Mouse (Mus musculus) activated CD4-positive, CD25-positive, alpha-beta regulatory T cell, adult 4 months (primary cell): ENCODE results near the gene Zhx3. TPM values are rescaled to one million over a fixed set of nuclear protein-coding genes. Genes with fewer than 3 reads are reported as not detected.
A peak's percentile ranks its signal among the peaks of the same experiment; 100 is the strongest.

Experiments used
- ATAC-seq: one replicate; pipeline ENCODE4 v1.8.0; 2017
- polyA plus RNA-seq, 2 experiments: library from polyadenylated mRNA; unstranded; fragments of 100-300 nt; shearing (Covaris generic); gene quantifications; one replicate each; pipeline ENCODE4 v1.2.1; 2017

Zhx3 gene
- polyA plus RNA-seq = 1 to 10 TPM; 6.4 to 7.4 TPM

DNA sequence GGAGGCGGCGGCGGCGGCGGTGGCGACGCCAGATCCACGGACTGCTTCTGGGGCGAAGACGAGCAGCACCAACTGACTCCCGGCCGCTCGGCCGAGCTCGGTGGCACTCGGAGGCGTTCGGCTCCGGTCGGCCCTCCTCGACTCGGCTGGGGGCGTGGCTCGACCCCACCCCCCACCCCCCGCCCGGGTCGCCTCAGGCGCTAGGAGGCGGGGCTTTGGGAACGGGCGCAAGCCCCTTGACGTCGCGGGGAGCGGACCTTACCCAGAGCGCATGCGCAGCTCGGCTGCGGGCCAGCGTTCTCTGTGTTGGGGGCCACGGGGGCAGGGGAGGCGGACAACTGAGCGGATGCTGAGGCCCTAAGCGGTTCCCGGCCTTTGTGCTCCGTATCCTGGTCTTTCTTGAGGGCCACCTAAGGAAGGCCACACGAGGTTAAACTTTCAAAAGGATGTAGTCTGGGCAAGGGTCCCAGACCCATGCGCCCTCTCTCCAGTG, at the start of gene Zhx3:
TSS of gene Zhx3 (minus strand) at position 109 of the 493 bp plus-strand sequence.
- ATAC-seq = peak; percentile 85

DNA sequence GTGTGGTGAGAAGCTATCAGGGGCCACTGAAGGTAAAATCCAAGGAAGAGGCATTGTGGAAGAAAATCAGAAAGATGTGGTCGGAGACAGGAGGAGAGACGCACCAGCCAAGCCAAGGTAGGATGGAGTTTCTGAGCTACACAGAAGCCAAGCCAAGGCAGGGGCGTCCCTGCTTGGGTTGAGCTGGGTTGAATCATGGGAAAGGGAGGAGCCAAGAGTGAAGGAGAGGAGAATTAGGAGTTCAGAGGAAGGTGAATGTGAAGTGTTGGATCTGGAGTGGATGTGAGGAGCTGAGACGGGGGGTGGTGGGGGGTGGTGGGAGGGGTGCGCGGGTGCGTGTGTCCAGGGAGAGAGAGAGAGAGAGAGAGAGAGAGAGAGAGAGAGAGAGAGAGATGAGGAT, 48.5 kb upstream of the Zhx3 start:
- no peak for ATAC-seq

DNA sequence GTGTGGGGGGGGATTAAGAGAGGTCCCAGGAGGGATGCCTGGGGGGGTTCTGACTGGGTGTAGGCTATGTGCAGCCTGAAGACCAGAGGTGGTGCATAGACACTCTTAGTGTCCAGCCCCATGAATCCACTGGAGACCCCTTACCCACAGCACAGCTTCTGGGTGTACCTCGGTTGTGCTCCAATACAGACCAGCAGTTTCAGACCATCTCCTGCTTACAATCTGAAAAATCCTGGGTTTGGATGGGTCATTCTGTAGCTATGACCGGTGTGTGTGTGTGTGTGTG, 46.1 kb upstream of the Zhx3 start:
- ATAC-seq = no peak

DNA sequence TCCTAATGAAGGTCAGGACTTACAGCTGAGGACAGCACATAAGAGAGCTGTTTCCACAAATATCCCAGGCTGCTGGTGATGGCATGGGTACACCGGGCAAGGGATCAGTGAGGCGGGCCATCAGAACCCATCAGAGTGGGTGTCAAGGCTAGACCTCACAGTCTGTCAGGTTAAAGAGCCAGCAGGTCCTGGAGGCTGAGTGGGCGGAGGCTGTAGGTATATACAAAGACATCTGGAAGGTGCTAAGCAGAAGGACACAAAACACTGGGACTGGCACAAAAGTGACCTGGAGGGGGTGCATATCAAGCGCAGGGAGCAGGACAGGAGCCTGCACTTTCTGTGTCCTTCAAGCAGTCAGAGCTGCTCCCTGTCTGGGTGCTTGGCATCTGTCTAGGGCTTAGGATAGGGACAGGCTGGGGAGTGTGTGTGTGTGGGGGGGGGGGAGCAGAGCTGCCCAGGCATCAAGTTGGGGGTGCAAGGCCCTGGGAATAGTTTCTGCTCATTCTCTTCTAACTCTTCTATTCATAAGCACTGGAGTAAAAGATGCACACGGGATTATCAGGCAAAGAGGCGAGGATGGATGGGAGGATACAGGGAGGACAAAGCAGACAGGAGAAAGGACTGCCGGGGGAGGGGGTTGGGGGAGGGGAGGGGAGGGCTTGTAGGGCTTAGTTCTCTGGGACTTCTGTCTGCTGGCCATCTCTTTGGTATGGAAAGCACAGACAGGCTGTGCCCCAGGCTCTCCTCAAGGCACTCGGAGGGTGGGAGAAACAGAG, 45.5 kb upstream of the Zhx3 start:
- ATAC-seq = no peak

DNA sequence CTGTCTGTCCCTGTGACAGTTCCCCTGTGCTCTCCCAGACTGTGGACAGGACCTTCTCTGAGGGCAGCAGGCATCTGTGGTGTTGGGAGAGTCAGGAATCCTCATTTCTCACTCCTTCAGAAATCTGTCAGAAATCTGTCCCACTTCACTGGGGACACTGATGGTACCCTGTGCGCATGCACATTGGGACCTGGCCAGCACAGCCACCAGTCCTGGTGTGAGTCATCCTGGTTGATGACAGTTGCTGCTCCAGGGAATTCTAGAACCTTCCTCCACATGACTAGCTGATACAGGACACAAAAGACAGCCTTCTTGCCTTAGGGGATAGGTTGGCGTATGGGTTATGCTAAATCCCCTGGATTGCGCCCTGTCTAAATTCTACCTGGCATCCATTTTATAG, 44.5 kb upstream of the Zhx3 start:
- no peak for ATAC-seq

DNA sequence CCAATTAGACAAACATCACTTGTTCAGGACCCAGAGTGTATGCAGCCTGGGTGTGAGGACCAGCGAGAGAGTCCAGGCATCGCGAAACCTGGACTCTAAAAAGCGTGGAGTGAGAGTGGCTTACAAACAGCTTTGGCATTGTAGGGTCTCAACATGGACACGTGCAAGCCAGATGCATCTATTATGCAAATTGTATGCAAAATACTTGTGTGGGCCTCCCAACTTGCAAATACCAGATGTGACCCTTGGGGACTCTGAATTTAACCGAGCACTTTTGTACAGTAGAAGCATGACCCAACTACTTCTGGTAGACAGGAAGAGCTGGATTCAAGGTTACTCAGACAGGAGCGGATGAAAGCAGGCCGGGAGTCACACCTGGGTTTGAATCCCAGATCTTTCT, 43.9 kb upstream of the Zhx3 start:
- no peak for ATAC-seq

DNA sequence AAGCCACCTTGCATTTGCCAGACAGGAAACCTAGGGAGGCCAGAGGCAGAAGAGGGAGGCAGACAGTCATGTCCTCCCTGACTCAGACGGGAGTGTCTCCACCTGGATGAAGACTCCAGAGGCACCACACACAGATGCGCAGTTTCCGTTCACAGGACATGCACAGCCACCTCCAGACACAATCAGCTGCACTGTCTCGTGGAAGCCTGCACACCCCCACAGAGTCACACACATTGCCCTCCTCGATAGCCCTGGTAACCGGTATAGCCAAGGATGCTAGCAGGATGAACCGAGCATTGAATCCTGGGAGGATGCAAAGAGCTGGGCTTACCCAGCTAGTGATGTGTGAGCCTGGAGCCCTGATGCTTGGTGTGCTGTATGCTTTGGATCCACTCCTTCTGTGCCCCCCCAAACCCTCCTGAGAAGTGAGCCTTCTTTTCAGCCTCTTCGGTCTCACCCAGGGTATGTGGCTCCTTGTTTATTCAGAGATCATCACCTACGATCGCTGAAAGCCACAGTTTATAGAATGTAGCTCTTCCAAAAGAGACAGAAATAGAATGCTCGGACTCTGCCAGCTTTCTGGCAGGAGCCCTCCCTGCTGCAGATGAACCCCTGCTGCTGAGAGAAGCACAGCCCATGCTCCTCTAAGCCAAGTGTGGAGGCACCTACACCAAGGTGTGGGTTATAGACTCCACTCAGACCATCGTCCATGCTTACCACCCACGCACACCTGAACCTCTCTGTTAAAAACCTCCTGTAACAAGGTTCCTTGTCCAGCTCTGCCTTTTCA, 43.2 kb upstream of the Zhx3 start:
- no peak for ATAC-seq

DNA sequence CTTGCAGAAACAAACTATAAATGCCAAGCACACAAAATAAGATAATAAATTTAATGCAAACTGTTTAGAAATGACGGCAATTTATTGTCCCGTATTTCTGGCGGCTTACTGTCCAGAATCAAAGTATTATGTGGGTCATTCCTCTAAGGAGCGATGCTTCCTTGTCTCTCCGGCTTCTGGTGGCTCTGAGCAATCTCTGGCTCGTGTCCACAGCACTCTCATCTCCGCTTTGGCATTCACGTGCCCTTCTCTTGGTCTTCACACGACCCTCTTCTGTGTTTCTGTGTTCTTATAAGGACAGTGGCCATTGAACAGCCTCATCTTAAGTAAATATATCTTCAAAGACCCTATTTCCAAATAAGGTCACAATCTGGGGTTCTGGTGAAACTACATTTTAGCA, 41.9 kb upstream of the Zhx3 start:
- no peak for ATAC-seq

DNA sequence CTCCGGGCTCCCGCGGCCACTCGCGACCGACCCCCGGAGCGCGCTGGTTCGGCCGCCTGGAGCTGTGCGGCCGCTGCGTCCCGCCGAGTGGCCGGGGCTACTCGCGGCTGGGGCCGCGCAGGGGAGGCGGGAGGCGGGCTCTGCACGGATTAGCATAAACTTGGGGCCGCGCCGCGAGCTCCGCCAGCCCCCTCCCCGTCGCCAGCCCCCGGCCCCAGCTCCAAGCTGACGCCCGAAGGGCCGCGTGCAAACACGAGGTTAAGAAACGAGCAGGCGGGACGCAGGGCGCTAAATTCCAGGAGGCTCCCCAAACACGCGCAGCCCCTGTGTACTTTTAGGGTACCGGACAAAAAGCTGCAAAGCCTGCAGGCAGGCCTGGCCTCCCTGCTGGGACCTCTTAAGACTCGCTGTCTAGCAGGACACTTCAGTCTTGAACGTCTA, 39.5 kb upstream of the Zhx3 start, which contains the start of gene Emilin3:
TSS of gene Emilin3 (minus strand) at position 98 of the 441 bp plus-strand sequence.
- no peak for ATAC-seq

DNA sequence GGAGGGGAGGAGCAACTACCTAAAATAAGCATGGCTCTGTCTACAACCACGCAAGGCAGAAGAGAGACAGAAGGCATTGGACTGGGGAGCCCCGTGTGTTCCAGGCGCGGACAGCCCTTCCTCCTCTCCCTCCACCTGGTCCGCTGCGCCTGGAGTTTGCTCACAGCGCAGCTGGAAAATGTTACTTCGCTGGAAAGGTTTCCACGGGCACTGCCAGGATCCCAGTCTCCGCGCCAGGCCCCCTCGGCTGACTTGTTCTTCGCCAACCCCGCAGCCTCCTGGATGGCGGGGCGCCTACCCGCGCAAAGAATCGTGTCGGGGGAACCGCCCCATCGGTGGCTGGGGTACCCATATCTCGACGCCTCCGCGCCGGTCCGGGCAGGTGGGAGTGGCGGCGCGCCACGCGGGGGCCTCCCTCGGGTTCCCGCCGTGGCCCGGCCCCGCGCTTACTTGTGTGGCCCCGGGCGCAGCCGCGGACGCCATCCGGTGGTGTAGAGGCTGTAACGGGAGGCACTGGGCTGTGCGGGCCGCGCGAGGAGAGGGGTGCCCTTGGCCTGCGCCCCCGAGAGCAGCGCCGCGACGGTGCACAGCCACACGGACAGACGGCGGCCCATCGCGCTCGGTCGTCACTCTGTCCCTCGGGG, 38.9 kb upstream of the Zhx3 start:
- ATAC-seq = no peak

DNA sequence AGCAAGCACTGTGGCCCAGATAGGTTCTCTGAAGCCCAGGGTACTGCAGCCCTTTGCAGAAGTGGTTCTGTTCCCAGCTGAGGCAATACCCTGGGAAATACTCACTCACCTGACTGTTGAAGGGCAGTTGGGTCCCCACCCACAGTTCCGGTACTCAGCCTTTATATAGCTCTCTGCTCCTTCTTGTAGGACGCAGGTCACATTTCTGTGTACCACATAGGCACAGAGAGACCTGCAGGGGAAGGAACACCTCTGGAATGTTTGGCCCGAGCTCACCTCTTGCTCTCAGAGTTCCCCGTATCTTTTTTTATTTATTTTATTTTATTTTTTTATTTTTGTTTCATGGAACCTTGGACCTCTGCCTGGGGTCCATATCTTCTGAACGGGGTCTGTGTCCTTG, 37.8 kb upstream of the Zhx3 start:
- ATAC-seq = no peak

DNA sequence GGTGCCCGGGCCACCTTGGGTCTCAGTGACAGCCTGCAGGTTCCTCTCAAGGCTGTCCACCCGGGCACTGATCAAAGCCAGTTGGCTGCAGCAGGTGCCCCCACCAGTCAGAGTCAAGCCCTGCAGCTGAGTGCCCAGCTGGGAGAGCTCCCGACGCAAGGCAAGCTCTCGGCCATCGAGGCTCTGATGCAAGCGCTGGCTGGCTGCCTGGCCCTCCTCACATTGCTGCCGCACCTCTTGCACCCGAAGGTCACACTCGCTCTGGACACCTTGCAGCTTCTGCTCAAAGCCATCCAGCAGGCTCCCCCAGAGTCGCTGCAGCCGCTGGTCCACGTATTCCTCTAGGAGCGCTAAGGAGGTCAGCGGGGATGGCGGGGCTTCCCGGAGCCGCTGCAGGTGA, 35.8 kb upstream of the Zhx3 start:
- no peak for ATAC-seq

DNA sequence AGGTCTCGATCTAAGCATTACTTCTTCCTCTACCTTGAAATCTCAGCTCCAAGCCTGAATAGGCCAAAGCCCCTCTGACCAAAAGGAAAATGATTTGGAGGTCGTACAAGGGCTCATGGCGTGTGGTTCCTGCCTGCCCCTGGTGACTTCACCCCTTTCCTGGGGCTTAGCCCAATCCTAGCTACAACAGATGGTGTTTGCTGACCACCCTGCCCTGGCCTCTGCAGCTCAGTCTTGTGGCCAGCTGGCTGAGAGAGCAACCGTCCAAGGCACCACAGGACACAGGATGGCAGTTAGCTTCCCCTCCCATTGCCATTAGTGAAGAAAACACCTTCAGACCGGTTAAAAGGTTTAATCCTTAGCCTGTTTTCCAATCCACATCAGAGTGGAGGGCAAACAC, 33.3 kb upstream of the Zhx3 start:
- no peak for ATAC-seq

DNA sequence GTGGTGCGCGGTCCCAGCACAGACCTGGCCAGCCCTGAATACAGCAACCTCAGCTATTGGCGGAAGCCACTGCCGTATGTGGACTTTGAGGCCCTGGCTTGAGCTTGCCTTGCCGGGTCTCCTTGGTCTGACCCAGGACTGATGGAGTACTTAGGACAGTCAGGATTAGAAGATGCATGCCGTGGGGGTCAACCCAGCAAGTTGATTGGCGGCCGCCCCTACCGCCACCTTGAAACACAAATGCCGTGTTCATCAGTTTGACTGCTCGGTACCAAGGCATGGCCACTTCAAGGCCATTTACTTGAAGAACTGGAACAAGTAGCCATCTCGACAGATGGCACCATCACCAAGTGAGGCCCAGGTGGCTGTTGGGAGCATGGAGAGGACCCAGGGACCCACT, 32.5 kb upstream of the Zhx3 start:
- ATAC-seq = no peak

DNA sequence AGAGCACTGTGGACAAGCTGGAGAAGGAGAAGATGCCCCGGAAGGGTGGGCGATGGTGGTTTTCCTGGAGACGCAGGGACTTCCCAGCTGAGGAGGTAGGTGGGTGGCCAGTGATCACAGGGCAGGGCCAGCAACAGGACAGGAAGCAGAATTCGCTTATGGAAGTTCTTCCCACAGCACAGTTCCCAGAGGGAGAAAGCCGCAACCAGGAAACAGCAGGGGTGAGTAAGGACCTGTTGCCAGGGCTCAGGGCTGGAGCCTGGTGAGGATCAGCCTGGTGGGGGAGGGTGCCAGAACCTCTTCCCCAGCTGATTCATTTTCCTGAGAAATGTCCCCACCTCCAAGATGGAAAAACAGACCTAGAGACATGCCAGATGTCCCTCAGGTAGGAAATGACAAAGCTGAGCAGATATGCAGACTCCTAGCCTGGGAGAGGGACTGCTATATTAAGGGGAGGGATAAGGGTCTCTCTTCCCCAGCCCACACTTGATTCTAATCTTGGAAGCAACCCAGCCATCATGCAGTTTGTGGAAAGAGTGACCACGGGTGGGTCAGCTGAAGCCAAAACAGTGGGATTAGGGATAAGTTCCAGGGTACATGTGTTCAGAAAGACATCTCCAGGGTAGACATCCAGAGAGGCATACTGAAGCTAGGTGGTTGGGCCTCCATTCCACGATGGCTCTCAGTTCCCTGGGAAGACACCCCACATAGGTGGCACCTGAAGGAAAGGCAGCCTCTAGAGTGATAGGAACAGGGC, 29.0 kb upstream of the Zhx3 start:
- ATAC-seq = no peak

DNA sequence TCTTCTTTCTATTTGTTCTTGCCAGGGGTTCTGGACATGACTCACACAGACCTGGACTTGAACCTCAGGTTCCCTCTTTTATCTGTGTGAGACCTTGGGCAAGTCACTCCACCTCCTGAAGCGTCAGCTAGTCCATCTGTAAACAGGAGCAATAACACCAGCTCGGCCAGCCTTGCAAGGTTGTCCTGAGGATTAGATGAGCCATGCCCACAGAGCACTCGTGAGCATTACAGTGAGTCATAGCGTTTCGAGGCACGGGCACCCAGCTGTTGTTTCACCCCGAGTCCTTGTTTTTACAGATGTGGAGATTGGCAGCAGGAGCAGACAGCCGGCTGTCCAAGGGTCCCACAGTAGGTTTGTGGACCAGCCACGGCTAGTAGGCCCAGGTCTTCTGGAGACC, 18.9 kb upstream of the Zhx3 start:
- ATAC-seq = no peak

DNA sequence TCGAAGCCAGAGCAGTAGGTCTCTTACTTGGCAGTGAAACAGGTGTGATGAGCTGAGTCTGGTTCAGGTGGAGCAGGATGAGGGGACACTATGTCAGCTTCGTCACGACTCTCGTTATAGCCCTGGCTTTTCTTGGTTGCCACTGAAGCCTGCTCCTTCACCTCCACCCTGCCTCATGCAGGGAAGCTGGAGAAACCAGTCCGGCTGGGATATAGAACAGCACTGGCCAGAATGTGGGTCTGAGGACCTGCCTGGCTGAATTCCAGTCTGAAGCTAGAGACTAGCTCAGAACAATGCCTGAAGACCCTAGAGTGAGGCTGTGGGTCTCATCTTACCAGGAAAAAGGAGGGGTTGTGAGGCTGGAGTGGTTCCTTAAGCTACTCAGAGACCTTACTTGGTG, 18.2 kb upstream of the Zhx3 start:
- no peak for ATAC-seq

DNA sequence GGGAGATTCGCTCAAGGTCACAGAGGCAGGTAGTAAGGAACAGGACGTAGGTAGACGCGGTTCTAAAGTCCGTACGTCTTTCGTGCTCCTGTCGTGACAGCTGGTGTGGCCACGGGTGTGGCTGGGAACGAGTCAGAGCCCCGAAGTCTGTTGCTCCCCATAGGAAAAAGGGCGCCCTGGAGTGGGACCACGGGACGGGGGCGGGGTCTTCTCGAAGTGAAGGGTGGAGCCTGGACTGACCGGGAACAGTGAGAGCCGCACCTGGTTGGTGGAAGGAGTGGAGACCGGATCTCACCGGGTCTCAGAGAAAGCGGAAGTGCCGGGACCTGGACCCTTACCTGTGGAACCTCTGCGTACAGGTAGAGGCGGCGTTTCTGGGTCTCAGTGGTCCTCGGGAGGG, 15.1 kb upstream of the Zhx3 start:
- peak; percentile 51 for ATAC-seq

DNA sequence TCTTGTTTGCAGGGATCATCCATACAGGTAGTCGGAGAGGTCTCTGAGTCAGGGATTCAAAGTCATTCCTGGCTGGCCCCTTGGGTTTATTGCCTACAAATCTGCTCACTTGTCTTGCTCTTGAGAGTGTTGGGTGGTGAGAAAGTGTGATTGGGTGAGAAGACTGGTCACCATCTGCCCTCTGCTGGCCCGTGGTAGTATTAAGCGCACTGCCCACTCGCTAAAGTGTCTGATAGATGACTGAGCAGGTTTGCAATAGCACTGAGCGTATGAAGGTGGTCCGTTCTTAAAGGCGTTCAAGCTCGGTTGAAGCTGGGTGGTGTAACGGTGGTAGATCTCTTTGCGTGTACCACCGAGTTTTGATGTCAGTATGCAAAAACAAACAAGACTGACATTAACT, 14.5 kb upstream of the Zhx3 start:
- ATAC-seq = peak; percentile 86

DNA sequence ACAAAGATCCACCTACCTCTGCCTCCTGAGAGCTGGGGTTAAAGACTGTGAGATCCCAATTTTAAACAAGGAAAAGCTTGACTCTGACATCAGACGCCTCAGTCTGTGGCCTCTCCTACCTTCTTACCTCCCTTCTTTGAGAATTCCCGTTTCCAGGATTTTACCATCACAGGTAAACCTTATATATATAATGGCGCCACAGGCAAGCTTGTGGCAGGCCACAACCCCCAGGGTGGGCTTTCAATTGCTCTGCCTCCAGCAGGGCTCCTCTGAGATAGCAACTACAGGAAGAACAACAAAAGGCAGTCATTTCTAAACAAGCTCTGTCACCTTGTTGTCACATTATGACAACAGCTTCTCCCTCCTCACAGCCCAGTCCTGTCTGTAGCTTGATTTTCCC, 13.4 kb upstream of the Zhx3 start:
- no peak for ATAC-seq

DNA sequence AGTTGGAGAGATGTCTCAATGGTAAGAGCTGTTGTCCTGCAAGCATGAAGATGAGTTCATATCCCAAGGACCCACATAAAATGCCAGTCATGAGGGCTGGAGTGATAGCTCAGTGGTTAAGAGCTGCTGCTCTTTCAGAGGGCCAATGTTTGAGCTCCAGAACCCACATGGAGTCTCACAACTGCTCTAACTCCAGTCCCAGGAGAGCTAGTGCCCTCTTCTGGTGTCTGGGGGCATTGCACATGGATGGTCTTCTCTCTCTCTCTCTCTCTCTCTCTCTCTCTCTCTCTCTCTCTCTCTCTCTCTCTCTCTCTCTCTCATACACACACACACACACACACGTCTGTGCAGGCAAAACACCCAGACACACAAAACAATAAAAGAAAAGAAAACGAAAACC, 12.0 kb upstream of the Zhx3 start:
- ATAC-seq = no peak

DNA sequence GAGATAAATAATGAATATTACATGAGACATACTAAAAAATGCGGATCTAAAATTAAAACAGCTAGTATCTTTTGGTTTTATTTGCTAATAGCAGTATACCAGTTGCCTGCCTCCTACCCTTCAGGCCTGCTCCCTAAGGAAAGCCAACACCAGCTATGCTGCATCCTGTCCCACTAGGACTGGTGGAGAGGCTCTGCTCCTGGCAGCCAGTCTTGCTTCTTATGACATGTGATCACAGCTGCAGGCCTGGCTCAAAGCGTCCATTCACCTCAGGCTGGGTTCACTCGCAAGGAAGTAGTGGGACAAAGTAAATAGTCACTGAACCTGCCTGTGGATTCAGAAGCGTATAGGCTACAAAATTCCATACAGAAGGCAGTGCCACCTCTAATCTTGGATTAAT, 11.1 kb upstream of the Zhx3 start:
- no peak for ATAC-seq

DNA sequence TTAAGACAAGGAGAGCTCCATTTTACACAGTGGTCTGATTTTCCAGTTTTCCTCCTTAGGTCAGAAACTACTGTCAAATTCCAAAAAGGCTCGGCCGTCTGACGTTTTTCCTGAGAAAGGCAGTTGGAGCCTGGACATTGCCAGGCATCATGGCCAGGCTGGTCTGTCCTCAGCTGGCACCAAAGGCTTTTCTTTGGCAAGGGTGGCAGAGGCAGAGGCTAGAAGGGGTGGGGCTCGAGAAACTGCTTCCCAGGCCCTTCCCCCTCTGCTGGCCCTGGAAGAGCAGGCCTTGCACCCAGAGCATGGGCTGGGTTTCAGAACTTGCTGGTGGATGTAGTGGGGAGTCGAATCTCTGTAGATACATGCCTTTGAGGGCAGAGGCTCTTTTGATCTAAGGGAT, 9.6 kb upstream of the Zhx3 start:
- no peak for ATAC-seq
